In genomic region chr2:141913486-141913885, GRCm38 (mm10) we compare ENCODE assay signal across 19 mouse cellular contexts.
DNase-seq lines count a peak whose midpoint lies in the region; ATAC-seq lines count a peak whose summit lies in the region.
"Had no signal": no experiment of that assay in that cellular context is flagged by ENCODE, and none has a peak within 500 bp of the region (broad histone marks: within the 10 kb centered on the region; RNA-seq: fewer than 3 reads in every experiment).

No protein-coding gene starts in this region.

- H3K4me3 ChIP-seq in forebrain, embryonic 13.5 days: no peak overlapping the region
- no peak overlapping the region for H3K4me3 ChIP-seq in forebrain, embryonic 11.5 days (ENCODE audit: low read depth, low read length)
- no peak overlapping the region for H3K4me3 ChIP-seq in midbrain, embryonic 13.5 days (replicated peaks)
- H3K4me3 ChIP-seq in midbrain, embryonic 10.5 days: no peak overlapping the region
- no peak overlapping the region for H3K4me3 ChIP-seq in hindbrain, embryonic 15.5 days
- no peak overlapping the region for H3K4me3 ChIP-seq in neural tube, embryonic 15.5 days (replicated peaks)
- H3K4me3 ChIP-seq: heart, embryonic 15.5 days; limb, embryonic 12.5 days; liver, embryonic 13.5 days; lung, embryonic 15.5 days had no signal

- WGBS in forebrain, embryonic 13.5 days: 26% methylated on average over 3 of the region's 3 CpGs
- WGBS in forebrain, embryonic 11.5 days: 54% methylated on average over 3 of the region's 3 CpGs
- 39% methylated on average over 3 of the region's 3 CpGs for WGBS in midbrain, embryonic 13.5 days
- 72% methylated on average over 3 of the region's 3 CpGs for WGBS in midbrain, embryonic 10.5 days
- 34% methylated on average over 3 of the region's 3 CpGs for WGBS in hindbrain, embryonic 15.5 days
- 26% methylated on average over 3 of the region's 3 CpGs for WGBS in neural tube, embryonic 15.5 days

- H3K9ac ChIP-seq in forebrain, embryonic 13.5 days: no peak overlapping the region
- no peak overlapping the region for H3K9ac ChIP-seq in forebrain, embryonic 11.5 days (ENCODE audit: low read length)
- no peak overlapping the region for H3K9ac ChIP-seq in midbrain, embryonic 13.5 days (replicated peaks)
- no peak overlapping the region for H3K9ac ChIP-seq in hindbrain, embryonic 15.5 days
- no peak overlapping the region for H3K9ac ChIP-seq in neural tube, embryonic 15.5 days (replicated peaks)
- H3K9ac ChIP-seq: heart, embryonic 15.5 days; limb, embryonic 12.5 days; liver, embryonic 13.5 days; lung, embryonic 15.5 days had no signal

- no peaks in the 10 kb centered on the region for H3K9me3 ChIP-seq in forebrain, embryonic 13.5 days (replicated peaks)
- no peaks in the 10 kb centered on the region for H3K9me3 ChIP-seq in forebrain, embryonic 11.5 days (ENCODE audit: control insufficient read depth, low read length)
- no peaks in the 10 kb centered on the region for H3K9me3 ChIP-seq in midbrain, embryonic 13.5 days
- H3K9me3 ChIP-seq in midbrain, embryonic 10.5 days (replicated peaks): no peaks in the 10 kb centered on the region
- H3K9me3 ChIP-seq in hindbrain, embryonic 15.5 days: no peaks in the 10 kb centered on the region
- H3K9me3 ChIP-seq in neural tube, embryonic 15.5 days (replicated peaks): no peaks in the 10 kb centered on the region
- H3K9me3 ChIP-seq: heart, embryonic 15.5 days; limb, embryonic 12.5 days; liver, embryonic 13.5 days; lung, embryonic 15.5 days had no signal

- H3K4me2 ChIP-seq in forebrain, embryonic 13.5 days: no peak overlapping the region
- no peak overlapping the region for H3K4me2 ChIP-seq in forebrain, embryonic 11.5 days (ENCODE audit: low read depth, low read length, severe bottlenecking)
- H3K4me2 ChIP-seq in midbrain, embryonic 13.5 days (replicated peaks): no peak overlapping the region
- H3K4me2 ChIP-seq in hindbrain, embryonic 15.5 days: no peak overlapping the region
- no peak overlapping the region for H3K4me2 ChIP-seq in neural tube, embryonic 15.5 days
- H3K4me2 ChIP-seq: heart, embryonic 15.5 days; limb, embryonic 12.5 days; liver, embryonic 13.5 days; lung, embryonic 15.5 days had no signal

- no peaks in the 10 kb centered on the region for H3K27me3 ChIP-seq in forebrain, embryonic 13.5 days
- H3K27me3 ChIP-seq in forebrain, embryonic 11.5 days (ENCODE audit: control insufficient read depth, insufficient read depth, low read length): no peaks in the 10 kb centered on the region
- H3K27me3 ChIP-seq in midbrain, embryonic 13.5 days: no peaks in the 10 kb centered on the region
- no peaks in the 10 kb centered on the region for H3K27me3 ChIP-seq in midbrain, embryonic 10.5 days (ENCODE audit: low read depth, poor library complexity, severe bottlenecking)
- H3K27me3 ChIP-seq in hindbrain, embryonic 15.5 days: no peaks in the 10 kb centered on the region
- no peaks in the 10 kb centered on the region for H3K27me3 ChIP-seq in neural tube, embryonic 15.5 days (replicated peaks)
- H3K27me3 ChIP-seq: CH12.LX; heart, embryonic 15.5 days; limb, embryonic 12.5 days; liver, embryonic 13.5 days; lung, embryonic 15.5 days had no signal

- H3K27ac ChIP-seq in forebrain, embryonic 13.5 days: no peak overlapping the region
- H3K27ac ChIP-seq in forebrain, embryonic 11.5 days (ENCODE audit: low read depth, low read length): no peak overlapping the region
- peak overlapping the region; percentile 7; the same call in 1 of the 2 replicates for H3K27ac ChIP-seq in midbrain, embryonic 13.5 days
- H3K27ac ChIP-seq in midbrain, embryonic 10.5 days (replicated peaks): no peak overlapping the region
- no peak overlapping the region for H3K27ac ChIP-seq in hindbrain, embryonic 15.5 days (replicated peaks)
- peak overlapping the region; percentile 37; the same call in 1 of the 2 replicates for H3K27ac ChIP-seq in neural tube, embryonic 15.5 days (replicated peaks)
- H3K27ac ChIP-seq: heart, embryonic 15.5 days; limb, embryonic 12.5 days; liver, embryonic 13.5 days; lung, embryonic 15.5 days; stomach, postnatal 0 days had no signal

- ATAC-seq in forebrain, embryonic 13.5 days: peak; percentile 73
- no peak; the same call in 1 of the 2 replicates for ATAC-seq in forebrain, embryonic 11.5 days (replicated peaks; ENCODE audit: low FRiP score)
- peak; percentile 50; the same call in 1 of the 2 replicates for ATAC-seq in midbrain, embryonic 13.5 days
- peak; percentile 63; the same call in 1 of the 2 replicates for ATAC-seq in hindbrain, embryonic 15.5 days (ENCODE audit: low FRiP score, low read depth)
- peak; percentile 71 for ATAC-seq in neural tube, embryonic 15.5 days (ENCODE audit: low FRiP score)

- H3K4me1 ChIP-seq in forebrain, embryonic 13.5 days: peaks cover 22% of the 10 kb centered on the region
- H3K4me1 ChIP-seq in forebrain, embryonic 11.5 days (replicated peaks; ENCODE audit: control insufficient read depth, insufficient read depth, low read length): no peaks in the 10 kb centered on the region
- peaks cover 9% of the 10 kb centered on the region; the same call in 1 of the 2 replicates for H3K4me1 ChIP-seq in midbrain, embryonic 13.5 days (replicated peaks)
- H3K4me1 ChIP-seq in midbrain, embryonic 10.5 days: no peaks in the 10 kb centered on the region
- peaks cover 12% of the 10 kb centered on the region; the same call in 1 of the 2 replicates for H3K4me1 ChIP-seq in hindbrain, embryonic 15.5 days (replicated peaks)
- 0 out of 2 replicates have a peak, but pooled peaks cover 11% of the 10 kb centered on the region for H3K4me1 ChIP-seq in neural tube, embryonic 15.5 days
- H3K4me1 ChIP-seq: heart, embryonic 15.5 days; limb, embryonic 12.5 days; liver, embryonic 13.5 days; lung, embryonic 15.5 days had no signal

- H3K36me3 ChIP-seq in forebrain, embryonic 13.5 days (ENCODE audit: poor library complexity, severe bottlenecking): no peaks in the 10 kb centered on the region
- no peaks in the 10 kb centered on the region for H3K36me3 ChIP-seq in forebrain, embryonic 11.5 days (ENCODE audit: control insufficient read depth, insufficient read depth, low read length)
- no peaks in the 10 kb centered on the region for H3K36me3 ChIP-seq in midbrain, embryonic 13.5 days
- H3K36me3 ChIP-seq in midbrain, embryonic 10.5 days: no peaks in the 10 kb centered on the region
- no peaks in the 10 kb centered on the region for H3K36me3 ChIP-seq in hindbrain, embryonic 15.5 days
- H3K36me3 ChIP-seq in neural tube, embryonic 15.5 days: no peaks in the 10 kb centered on the region
- H3K36me3 ChIP-seq: heart, embryonic 15.5 days; limb, embryonic 12.5 days; liver, embryonic 13.5 days; lung, embryonic 15.5 days had no signal

- no peak for DNase-seq in forebrain, embryonic 11.5 days (ENCODE audit: low spot score)
- no peak for DNase-seq in midbrain, embryonic 10.5 days (ENCODE audit: low spot score)
- no peak for DNase-seq in adrenal gland, postnatal 25 days
- DNase-seq in right cerebral cortex, postnatal 4 days: no peak
- DNase-seq: adrenal gland, adult 8-10 months; cerebellum, adult 2 months; heart, adult 18-20 months; kidney, adult 8-10 months; kidney, postnatal 25 days; liver, embryonic 13.5 days had no signal

Comparison
In these comparisons a context has a peak if more than half of its experiments do, and no peak if none do; other contexts are left out.
1. H3K27ac ChIP-seq: peak in midbrain, embryonic 13.5 days (single experiment) and neural tube, embryonic 15.5 days (single experiment); none in forebrain, embryonic 13.5 days (single experiment), forebrain, embryonic 11.5 days (single experiment), midbrain, embryonic 10.5 days (single experiment) and hindbrain, embryonic 15.5 days (single experiment).